Mouse (Mus musculus) forebrain, embryonic 15.5 days (tissue): ENCODE results near the gene Klrg2. TPM values are rescaled to one million over a fixed set of nuclear protein-coding genes. Genes with fewer than 3 reads are reported as not detected.
"Not testable (repeated sequence)": the region's sequence is repeated elsewhere in the genome, so short reads cannot be mapped to it uniquely, and the experiment has no call there.

Experiments
- ATAC-seq: fragments of 200-750 bp; cut with Nextera tagmentation; replicated peaks from 2 replicates; pipeline ENCODE4 v1.8.0; 2017; ENCODE audit warnings: mild to moderate bottlenecking, moderate TSS enrichment, moderate library complexity
- H3K27ac ChIP-seq: fragments of 300-500 bp; sonication (generic); replicated peaks from 2 replicates; pipeline ENCODE4 v1.5.1; 2015; ENCODE audit warnings: mild to moderate bottlenecking, inconsistent platforms
- H3K27me3 ChIP-seq: fragments of 300-500 bp; sonication (generic); 2 replicates; pipeline ENCODE4 v1.6.1; 2015; ENCODE audit warnings: inconsistent platforms
- H3K36me3 ChIP-seq: fragments of 300-500 bp; sonication (generic); 2 replicates; pipeline ENCODE4 v1.6.1; 2015; ENCODE audit warnings: mild to moderate bottlenecking, inconsistent platforms
- H3K4me1 ChIP-seq: fragments of 300-500 bp; sonication (generic); 2 replicates; pipeline ENCODE4 v1.6.1; 2015; ENCODE audit warnings: inconsistent platforms
- H3K4me2 ChIP-seq: fragments of 300-500 bp; sonication (generic); replicated peaks from 2 replicates; pipeline ENCODE4 v1.6.1; 2015; ENCODE audit warnings: mild to moderate bottlenecking, inconsistent platforms
- H3K4me3 ChIP-seq: fragments of 300-500 bp; sonication (generic); 2 replicates; pipeline ENCODE4 v1.5.1; 2015; ENCODE audit warnings: mild to moderate bottlenecking, inconsistent platforms
- H3K9ac ChIP-seq: fragments of 300-500 bp; sonication (generic); replicated peaks from 2 replicates; pipeline ENCODE4 v1.6.1; 2015; ENCODE audit warnings: mild to moderate bottlenecking, inconsistent platforms
- H3K9me3 ChIP-seq: fragments of 300-500 bp; sonication (generic); 2 replicates; pipeline ENCODE4 v1.6.1; 2016; ENCODE audit warnings: inconsistent platforms
- WGBS: fragments of 180-500 bp; shearing (Covaris S2); methylation state at CpG from one replicate; pipeline ENCODE4 v1.1.7; 2015; ENCODE audit warnings: mixed read lengths; 5-methylcytosine and 5-hydroxymethylcytosine counted together
- polyA plus RNA-seq: library from polyadenylated mRNA; unstranded; fragments of >200 nt; fragmentation: Nextera tagmentation; extraction: Ambion mirVana; gene quantifications from 2 replicates; pipeline ENCODE4 v1.2.1, GENCODE M21; 2015

Klrg2 gene
- 0.14 TPM in 1 of 2 replicates, not detected in the other for polyA plus RNA-seq

DNA sequence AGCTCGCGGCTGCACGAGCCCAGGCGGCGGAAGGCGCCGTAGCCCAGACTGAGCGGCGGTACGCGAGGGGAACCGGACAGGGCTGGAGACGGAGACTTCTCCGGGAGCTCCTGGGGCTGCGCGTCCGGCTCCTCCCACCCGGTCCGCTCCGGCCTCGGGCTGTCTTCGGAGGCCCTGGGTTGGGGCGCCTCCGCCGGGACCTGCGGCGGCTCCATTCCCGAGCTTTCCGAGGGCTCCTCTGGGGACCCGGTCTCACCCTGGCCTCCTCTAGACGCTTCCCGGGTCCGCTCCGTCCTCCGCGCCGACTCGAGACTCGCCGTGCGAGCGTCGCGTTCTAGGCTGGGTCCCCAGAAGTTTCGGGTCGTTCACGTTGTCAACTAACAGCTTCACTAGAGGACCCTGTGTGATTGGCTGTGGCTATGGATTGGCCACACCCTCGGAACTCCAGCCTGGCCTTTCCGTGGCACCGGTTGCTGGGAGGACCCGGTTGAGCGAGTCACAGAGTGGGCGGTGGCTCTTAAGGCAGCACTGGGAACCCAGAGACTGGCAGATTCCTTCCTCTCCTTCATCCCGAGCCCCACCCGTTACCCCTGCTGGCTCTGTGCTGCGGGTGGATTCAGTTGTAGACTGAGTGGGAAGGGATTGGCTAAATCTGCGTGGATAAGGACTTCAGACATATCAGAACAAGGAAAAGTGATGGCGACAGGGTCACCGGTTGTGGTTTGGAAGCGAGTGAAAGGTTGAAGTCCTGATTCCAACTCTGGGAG, at the start of gene Klrg2:
Gene Klrg2 (minus strand): TSS at position 391 of the 767 bp plus-strand sequence.
- H3K4me2 ChIP-seq = peak within 1 kb of the TSS; percentile 100
- H3K9ac ChIP-seq = peak within 1 kb of the TSS; percentile 39
- peak; percentile 83 for ATAC-seq
- H3K27ac ChIP-seq = no peak within 1 kb of the TSS
- H3K27me3 ChIP-seq = peaks cover 49% of the 10 kb centered on the region
- no peaks in the 10 kb centered on the region for H3K36me3 ChIP-seq
- 2% methylated on average over 60 of the region's 60 CpGs for WGBS
- peak within 1 kb of the TSS; percentile 57 for H3K4me3 ChIP-seq
- peaks cover 21% of the 10 kb centered on the region for H3K4me1 ChIP-seq
- no peaks in the 10 kb centered on the region for H3K9me3 ChIP-seq

DNA sequence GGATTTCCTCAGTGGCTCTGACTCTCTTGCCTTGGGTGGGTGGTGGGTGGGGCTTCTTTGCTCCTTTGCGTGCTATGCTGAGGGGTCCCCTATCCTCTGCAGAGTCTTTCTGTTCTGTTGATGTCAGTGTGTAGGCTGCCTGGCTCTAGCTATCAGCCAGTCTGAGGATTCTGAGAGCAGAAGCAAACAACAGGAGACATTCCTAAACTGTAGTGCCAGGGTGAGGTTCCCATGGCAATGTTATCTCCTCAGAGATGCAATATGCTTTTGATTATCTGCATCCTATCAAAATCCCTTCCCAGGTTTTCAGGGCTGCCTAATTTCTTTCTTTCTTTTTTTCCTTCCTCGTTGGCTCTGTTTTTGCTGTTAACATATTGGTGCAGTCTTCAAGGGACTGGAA, 45.5 kb upstream of the Klrg2 start:
- Histone ChIP-seq H3K27me3 (no peaks in the 10 kb centered on the region), H3K9me3 (no peaks in the 10 kb centered on the region), H3K36me3 (no peaks in the 10 kb centered on the region), H3K9ac (no peak overlapping the region), H3K27ac (no peak overlapping the region), H3K4me2 (no peak overlapping the region), H3K4me1 (no peaks in the 10 kb centered on the region), H3K4me3 (no peak overlapping the region)
- no peak for ATAC-seq
- 72% methylated on average over 2 of the region's 2 CpGs for WGBS

DNA sequence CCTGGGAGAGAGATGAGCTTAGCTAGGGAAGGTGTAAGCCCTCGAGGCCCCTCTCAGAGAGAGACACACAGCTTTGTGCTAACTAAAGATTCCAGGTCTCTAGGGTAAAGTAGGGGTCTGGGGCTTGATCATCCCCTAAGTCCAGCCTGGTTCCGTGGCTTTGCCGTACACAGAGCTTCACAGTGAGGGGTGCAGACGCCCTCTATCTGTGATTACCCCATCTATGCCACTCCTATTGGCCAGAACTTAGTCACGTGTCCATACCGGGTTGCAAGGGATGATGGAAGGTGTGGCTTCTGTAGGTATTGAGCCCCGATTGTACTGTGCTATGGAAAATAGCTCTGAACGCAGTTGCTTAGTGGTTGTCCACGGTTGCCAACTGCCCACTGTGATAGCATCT, 40.6 kb upstream of the Klrg2 start:
- H3K36me3 ChIP-seq = no peaks in the 10 kb centered on the region
- H3K4me3 ChIP-seq = no peak overlapping the region
- no peaks in the 10 kb centered on the region for H3K9me3 ChIP-seq
- ATAC-seq = no peak
- H3K4me1 ChIP-seq = no peaks in the 10 kb centered on the region
- 80% methylated on average over 9 of the region's 9 CpGs for WGBS
- H3K27ac ChIP-seq = no peak overlapping the region
- H3K9ac ChIP-seq = no peak overlapping the region
- H3K27me3 ChIP-seq = no peaks in the 10 kb centered on the region
- no peak overlapping the region for H3K4me2 ChIP-seq

DNA sequence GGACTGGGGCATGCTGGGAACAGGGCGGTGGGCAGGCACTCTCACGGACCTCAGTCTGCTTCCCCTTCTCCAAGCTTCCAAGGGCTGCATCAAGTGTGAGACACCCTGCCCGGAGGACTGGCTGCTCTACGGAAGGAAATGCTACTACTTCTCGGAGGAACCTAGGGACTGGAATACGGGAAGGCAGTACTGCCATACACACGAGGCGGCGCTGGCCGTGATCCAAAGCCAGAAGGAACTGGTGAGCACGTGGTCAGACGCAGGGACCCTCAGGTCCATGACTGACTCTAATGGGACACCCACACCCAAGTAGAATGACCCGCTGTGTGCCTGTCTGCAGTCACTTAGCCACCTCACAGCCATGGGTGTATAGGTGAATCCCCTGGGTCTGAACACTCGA, 39.7 kb upstream of the Klrg2 start:
- no peak for ATAC-seq
- Histone ChIP-seq H3K4me2 (no peak overlapping the region), H3K4me1 (no peaks in the 10 kb centered on the region), H3K36me3 (no peaks in the 10 kb centered on the region), H3K27me3 (no peaks in the 10 kb centered on the region), H3K27ac (no peak overlapping the region), H3K9me3 (no peaks in the 10 kb centered on the region), H3K4me3 (no peak overlapping the region), H3K9ac (no peak overlapping the region)
- 79% methylated on average over 14 of the region's 14 CpGs for WGBS

DNA sequence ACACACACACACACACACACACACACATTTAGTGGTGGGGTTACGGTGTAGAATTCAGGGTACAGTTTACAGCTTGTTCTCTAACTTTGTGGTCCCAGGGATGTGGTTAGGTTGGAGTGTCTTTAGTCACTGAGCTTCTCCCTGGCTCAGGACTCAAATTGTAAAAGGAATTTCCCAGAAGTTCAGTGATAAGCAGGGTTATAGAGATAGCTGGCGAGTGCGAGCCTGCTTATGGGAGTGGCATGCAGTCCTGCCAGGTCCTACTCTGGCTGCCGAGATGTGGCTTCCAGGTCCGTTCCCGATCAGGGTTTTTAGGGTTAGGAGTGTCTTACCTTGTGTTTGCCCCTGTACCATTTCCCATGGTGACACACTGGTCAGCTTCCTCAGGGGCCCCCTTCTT, 39.2 kb upstream of the Klrg2 start:
- no peak overlapping the region for H3K4me2 ChIP-seq
- H3K9ac ChIP-seq = no peak overlapping the region
- no peaks in the 10 kb centered on the region for H3K4me1 ChIP-seq
- H3K27me3 ChIP-seq = no peaks in the 10 kb centered on the region
- 85% methylated on average over 6 of the region's 6 CpGs for WGBS
- H3K9me3 ChIP-seq = no peaks in the 10 kb centered on the region
- ATAC-seq = no peak
- no peak overlapping the region for H3K27ac ChIP-seq
- H3K4me3 ChIP-seq = no peak overlapping the region
- no peaks in the 10 kb centered on the region for H3K36me3 ChIP-seq

DNA sequence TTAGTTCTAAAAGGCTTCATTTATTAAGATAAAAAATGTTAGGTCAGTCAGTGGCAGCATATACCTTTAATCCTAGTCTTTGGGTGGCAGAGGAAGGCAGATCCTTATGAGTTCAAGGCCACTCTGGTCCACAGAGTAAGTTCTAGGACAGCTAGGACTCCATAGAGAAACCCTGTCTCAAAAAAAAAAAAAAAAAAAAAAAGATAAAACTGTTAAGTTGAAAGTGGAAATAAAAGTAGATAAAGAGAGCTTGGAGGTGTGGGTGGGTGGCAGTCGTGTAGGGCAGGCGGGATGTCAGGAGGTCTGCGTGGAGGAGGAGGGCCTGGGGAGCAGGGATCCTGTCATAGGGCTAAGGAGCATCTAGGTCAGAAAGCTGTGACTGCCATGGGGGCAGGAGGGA, 35.0 kb upstream of the Klrg2 start:
- Histone ChIP-seq H3K27ac (no peak overlapping the region), H3K27me3 (no peaks in the 10 kb centered on the region), H3K4me2 (no peak overlapping the region), H3K9ac (no peak overlapping the region), H3K36me3 (no peaks in the 10 kb centered on the region), H3K9me3 (no peaks in the 10 kb centered on the region), H3K4me3 (no peak overlapping the region), H3K4me1 (no peaks in the 10 kb centered on the region)
- WGBS = 87% methylated on average over 3 of the region's 3 CpGs
- ATAC-seq = no peak

DNA sequence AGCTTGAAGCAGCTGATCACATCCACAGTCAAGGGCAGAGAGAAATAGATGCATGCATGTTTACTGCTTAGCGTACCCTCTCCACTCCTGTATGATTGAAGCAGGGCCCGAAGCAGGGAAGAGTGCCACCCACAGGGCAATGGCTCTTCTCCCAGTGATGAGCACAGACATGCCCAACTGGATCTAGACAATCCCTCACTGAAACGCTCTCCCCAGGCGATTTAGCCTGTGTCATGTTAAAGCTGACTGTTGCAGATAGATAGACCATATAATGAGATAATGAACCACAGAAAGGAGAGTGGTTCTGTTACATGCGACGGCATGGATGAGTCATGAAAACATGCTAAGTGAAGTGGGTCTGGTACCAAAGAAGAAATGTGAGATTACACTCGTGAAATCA, 34.2 kb upstream of the Klrg2 start:
- WGBS = 79% methylated on average over 7 of the region's 7 CpGs
- Histone ChIP-seq H3K36me3 (no peaks in the 10 kb centered on the region), H3K27me3 (no peaks in the 10 kb centered on the region), H3K9me3 (no peaks in the 10 kb centered on the region), H3K4me1 (no peaks in the 10 kb centered on the region), H3K27ac (no peak overlapping the region), H3K4me3 (no peak overlapping the region), H3K9ac (no peak overlapping the region), H3K4me2 (no peak overlapping the region)
- no peak for ATAC-seq

DNA sequence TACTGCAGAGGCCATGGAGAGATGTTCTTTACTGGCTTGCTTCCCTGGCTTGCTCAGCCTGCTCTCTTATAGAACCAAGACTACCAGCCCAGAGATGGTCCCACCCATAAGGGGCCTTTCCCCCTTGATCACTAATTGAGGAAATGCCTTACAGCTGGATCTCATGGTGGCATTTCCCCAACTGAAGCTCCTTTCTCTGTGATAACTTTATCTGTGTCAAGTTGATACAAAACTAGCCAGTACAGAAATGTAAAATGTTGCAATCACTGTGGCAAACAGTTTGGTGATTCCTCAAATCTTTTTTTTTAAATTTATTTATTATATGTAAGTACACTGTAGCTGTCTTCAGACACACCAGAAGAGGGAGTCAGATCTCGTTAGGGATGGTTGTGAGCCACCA, 33.4 kb upstream of the Klrg2 start:
- not testable (repeated sequence) for H3K4me3 ChIP-seq, H3K9me3 ChIP-seq, H3K9ac ChIP-seq, H3K27me3 ChIP-seq, H3K36me3 ChIP-seq, H3K4me2 ChIP-seq, H3K4me1 ChIP-seq, H3K27ac ChIP-seq, ATAC-seq
- 76% methylated on average over 1 of the region's 1 CpGs for WGBS

DNA sequence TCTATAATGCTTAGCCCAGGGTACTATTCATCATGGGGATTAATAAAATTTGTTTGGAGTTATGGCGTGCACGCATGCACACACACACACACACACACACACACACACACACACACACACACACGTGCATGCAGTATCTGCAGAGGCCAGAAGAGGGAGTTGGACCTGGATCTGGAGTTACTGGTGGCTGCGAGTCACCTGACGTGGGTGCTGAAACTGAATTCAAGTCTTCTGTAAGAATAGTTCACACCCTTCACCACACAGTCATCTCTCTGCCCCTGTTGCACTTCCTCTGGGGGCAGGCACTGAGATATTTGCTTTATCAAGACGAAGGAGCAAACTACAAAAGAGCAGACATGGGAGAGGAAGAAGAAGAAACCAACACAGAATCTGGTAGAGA, 32.5 kb upstream of the Klrg2 start:
- 59% methylated on average over 6 of the region's 6 CpGs for WGBS
- Histone ChIP-seq H3K4me3 (no peak overlapping the region), H3K4me2 (no peak overlapping the region), H3K27ac (no peak overlapping the region), H3K9me3 (no peaks in the 10 kb centered on the region), H3K4me1 (no peaks in the 10 kb centered on the region), H3K9ac (no peak overlapping the region), H3K36me3 (no peaks in the 10 kb centered on the region), H3K27me3 (0 out of 2 replicates have a peak, but pooled peaks cover 3% of the 10 kb centered on the region)
- no peak for ATAC-seq

DNA sequence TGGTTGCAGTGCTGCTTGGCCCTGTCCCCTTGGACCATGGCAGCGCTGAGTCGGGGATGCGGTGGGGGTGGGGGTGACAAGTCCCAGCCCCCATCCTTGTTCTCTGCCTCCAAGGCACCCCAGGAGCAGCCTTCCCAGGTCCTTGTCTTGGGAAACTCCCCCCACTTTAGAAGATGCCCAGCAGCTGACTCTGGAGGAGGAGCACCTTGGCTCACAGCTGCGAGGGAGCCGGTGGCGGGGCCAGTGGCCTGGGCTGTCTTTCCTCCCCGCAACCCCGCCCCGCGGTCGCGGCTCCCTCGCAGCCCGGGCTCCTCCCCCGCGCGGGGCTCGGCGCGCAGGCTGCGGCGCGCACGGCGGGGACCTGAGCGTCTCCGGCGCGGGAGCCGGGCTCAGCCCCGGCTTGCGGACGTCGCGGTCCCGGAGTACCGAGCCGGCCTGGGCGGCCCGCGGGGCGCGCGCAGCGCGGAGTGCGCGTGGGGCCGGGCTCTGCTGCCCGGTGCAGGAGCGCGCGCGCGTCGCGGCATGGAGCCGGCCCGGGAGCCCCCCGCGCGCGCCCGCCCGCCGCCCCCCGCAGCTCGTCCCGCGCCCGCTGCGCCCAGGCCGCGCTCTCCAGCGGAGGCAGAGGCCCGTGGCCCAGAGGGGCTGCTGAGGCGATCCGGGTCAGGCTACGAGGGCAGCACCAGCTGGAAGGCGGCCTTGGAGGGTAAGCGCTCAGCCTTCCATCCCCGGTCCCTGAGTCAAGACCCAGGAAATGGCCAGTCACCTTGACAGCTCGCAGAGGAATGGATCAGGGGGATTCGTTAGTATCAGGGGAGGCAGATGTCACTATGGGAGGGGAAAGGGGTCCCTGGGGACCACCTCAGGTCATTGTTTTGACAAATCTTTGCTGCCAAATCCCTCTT, 25.9 kb upstream of the Klrg2 start, which contains the start of gene Clec2l:
Gene Clec2l (plus strand): TSS at position 356 of the 902 bp plus-strand sequence.
- H3K27me3 ChIP-seq = 0 out of 2 replicates have a peak, but pooled peaks cover 3% of the 10 kb centered on the region

DNA sequence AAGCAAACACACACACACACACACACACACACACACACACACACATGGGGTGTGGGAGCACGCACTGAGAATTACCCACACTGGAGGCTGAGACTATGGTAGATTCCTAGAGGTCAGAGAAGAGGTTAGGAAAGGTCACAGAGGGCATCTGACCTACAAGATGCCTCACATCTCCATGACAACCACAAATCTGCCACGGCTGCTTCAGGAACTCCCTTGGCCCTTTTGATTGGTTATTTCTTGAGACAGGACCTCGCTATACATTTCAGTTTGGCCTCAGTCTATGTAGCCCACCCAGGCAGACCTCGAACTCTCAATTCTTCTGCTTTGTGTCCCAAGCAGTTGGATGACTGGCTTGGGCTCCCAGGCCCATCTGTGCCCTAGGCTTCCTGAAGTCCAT, 24.6 kb upstream of the Klrg2 start:
- no peak overlapping the region for H3K4me2 ChIP-seq
- H3K9ac ChIP-seq = no peak overlapping the region
- H3K27ac ChIP-seq = no peak overlapping the region
- 0 out of 2 replicates have a peak, but pooled peaks cover 3% of the 10 kb centered on the region for H3K4me1 ChIP-seq
- H3K27me3 ChIP-seq = 0 out of 2 replicates have a peak, but pooled peaks cover 3% of the 10 kb centered on the region
- no peaks in the 10 kb centered on the region for H3K9me3 ChIP-seq
- WGBS = 22% methylated on average over 4 of the region's 4 CpGs
- no peaks in the 10 kb centered on the region for H3K36me3 ChIP-seq
- H3K4me3 ChIP-seq = no peak overlapping the region
- ATAC-seq = no peak

More for the DNA sequence above, 25.9 kb upstream of the Klrg2 start, which contains the start of gene Clec2l:
- Histone ChIP-seq H3K9me3 (no peaks in the 10 kb centered on the region), H3K27ac (peak within 1 kb of the TSS; percentile 28; the same call in 1 of the 2 replicates), H3K4me1 (0 out of 2 replicates have a peak, but pooled peaks cover 3% of the 10 kb centered on the region), H3K9ac (peak within 1 kb of the TSS; percentile 66), H3K36me3 (no peaks in the 10 kb centered on the region), H3K4me3 (peak within 1 kb of the TSS; percentile 63), H3K4me2 (peak within 1 kb of the TSS; percentile 85)
- peak; percentile 89 for ATAC-seq
- WGBS = under 1% methylated on average over 84 of the region's 84 CpGs
